In the genomic region with DNA sequence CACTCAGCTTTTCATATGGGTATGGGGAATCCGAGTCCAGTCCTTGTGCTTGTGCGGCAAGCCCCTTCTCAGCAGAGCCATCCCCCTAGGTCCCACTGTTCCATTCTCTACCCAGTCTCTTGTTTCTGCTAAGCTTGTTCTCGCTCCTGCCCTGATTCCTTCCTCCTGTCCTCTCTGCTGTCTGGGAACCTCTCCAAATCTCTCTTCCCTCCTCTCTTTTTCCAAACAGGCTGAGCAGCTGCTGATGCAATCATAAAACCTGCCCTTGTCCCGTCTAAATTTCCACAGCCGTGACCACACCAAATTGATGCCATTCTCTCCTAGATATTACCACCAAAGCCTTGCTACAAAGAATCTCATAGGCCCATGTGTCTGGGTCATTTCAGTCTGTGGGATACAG, we compare ENCODE assay signal across 24 mouse cellular contexts.
"Had no signal": no experiment of that assay in that cellular context is flagged by ENCODE, and none has a peak within 500 bp of the region (broad histone marks: within the 10 kb centered on the region; RNA-seq: fewer than 3 reads in every experiment).

No protein-coding gene starts in this region.

- ATAC-seq: liver, postnatal 0 days; lung, postnatal 0 days; midbrain, embryonic 15.5 days had no signal

- H3K4me3 ChIP-seq: kidney, embryonic 15.5 days; limb, embryonic 12.5 days; limb, embryonic 15.5 days; midbrain, embryonic 12.5 days; midbrain, embryonic 15.5 days; neural tube, embryonic 12.5 days; neural tube, embryonic 15.5 days had no signal

- DNase-seq: kidney, adult 11 months; kidney, adult 8-10 months; kidney, postnatal 14 days; kidney, postnatal 4 days; layer of hippocampus, adult 9-11 months; left cerebral cortex, postnatal 4 days; liver, postnatal 0 days; lung, embryonic 14.5 days; retina, postnatal 1 day; right cerebral cortex, postnatal 4 days; thymus, adult 2 months; thymus, postnatal 14 days; thymus, postnatal 4 days had no signal

- H3K27ac ChIP-seq: kidney, embryonic 15.5 days; limb, embryonic 12.5 days; limb, embryonic 15.5 days; liver, embryonic 14.5 days; macrophage; midbrain, embryonic 12.5 days; midbrain, embryonic 15.5 days; neural tube, embryonic 12.5 days; neural tube, embryonic 15.5 days; stomach, postnatal 0 days had no signal
